Mouse (Mus musculus) thymus, adult 2 months (tissue): ENCODE results near the gene Tpd52l2.

ENCODE experiments used
- CTCF ChIP-seq: fragments of 200-500 bp; IDR thresholded peaks from 2 replicates; pipeline ENCODE4 v1.5.1; 2012; ENCODE audit warnings: mild to moderate bottlenecking, control low read depth, low read length, moderate library complexity, borderline replicate concordance; ENCODE audit not compliant: control insufficient read depth, poor library complexity, insufficient read depth; ENCODE audit errors: extremely low read depth
- POLR2A ChIP-seq: fragments of 200-500 bp; IDR thresholded peaks from 2 replicates; pipeline ENCODE4 v1.6.1; 2012; ENCODE audit warnings: mild to moderate bottlenecking, low read length, control low read depth, moderate library complexity; ENCODE audit not compliant: control insufficient read depth, poor library complexity, insufficient read depth; ENCODE audit errors: extremely low read depth

DNA sequence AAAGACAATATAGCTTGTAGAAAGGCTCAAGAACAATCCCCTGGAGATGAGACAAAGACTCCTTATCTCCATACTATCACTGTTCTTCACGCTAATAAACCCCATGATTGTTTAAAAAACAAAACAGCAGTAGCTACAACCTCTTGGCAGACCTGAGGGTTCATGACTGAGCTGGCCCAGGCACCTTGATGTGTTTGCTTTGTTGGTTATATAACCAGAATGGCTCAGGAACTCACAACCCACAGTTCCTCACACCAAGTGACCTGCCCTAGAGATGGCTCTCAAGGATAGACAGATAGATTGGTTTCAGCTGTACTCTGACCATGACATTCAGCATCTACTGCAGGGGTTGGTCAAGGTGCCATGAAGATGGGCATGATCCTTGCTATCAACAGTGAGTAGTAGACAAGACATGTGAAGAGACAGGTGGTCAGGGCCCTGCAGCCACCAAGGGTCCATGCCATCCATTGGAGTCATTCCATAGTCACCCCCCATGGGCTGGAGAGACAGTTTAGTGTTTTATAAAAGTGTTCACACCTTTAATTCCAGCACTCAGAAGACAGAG lies 35.3 kb upstream of the Tpd52l2 start:
- TF ChIP-seq POLR2A = no peak
- TF ChIP-seq CTCF = no peak
